Mouse (Mus musculus) bone marrow macrophage, adult 2 months (primary cell): ENCODE results near the gene Cela2a. TPM values are rescaled to one million over a fixed set of nuclear protein-coding genes. Genes with fewer than 3 reads are reported as not detected.

Source experiments
- H3K27ac ChIP-seq: 2 replicates; pipeline ENCODE4 v1.5.1; 2012; ENCODE audit warnings: low read depth, low read length; ENCODE audit not compliant: insufficient read depth
- H3K4me1 ChIP-seq: 2 replicates; pipeline ENCODE4 v1.6.1; 2012; ENCODE audit warnings: low read length; ENCODE audit not compliant: control insufficient read depth, insufficient read depth
- H3K4me3 ChIP-seq: 2 replicates; pipeline ENCODE4 v1.5.1; 2012; ENCODE audit warnings: mild to moderate bottlenecking, low read length, moderate library complexity; ENCODE audit not compliant: insufficient read depth
- CTCF ChIP-seq: IDR thresholded peaks from 2 replicates; pipeline ENCODE4 v1.5.1; 2012; ENCODE audit warnings: low read depth, mild to moderate bottlenecking, low read length, moderate library complexity
- POLR2A ChIP-seq: IDR thresholded peaks from 2 replicates; pipeline ENCODE4 v1.6.1; 2012; ENCODE audit warnings: mild to moderate bottlenecking, low read depth, low read length, borderline replicate concordance
- polyA plus RNA-seq: library from polyadenylated mRNA; stranded (reverse); fragments of >200 nt; gene quantifications from 2 replicates; pipeline ENCODE4 v1.2.4, GENCODE M21; 2012; ENCODE audit not compliant: missing spikeins, insufficient read depth, insufficient read length

The Cela2a gene
- polyA plus RNA-seq, 1 experiment: not detected

DNA sequence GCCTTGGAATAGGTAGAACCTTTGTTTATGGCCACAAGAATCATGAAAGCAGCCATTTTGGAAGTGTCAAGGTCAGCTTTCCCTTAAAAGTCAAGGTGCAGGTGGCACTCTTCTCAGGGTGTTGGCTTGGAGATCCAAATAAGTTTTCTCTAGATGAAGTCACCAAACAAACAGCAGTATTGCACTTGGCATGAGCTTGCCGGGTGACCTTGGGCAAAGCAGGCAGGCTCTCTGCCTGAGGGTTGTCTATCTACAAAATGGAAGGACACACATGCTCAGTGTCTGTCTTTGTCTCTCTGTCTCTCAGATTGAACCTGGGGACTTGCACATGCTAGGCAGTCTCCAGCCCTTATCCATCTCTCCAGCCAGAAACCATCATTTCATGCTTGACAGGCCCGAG, 1.4 kb upstream of the Cela2a start:
- TF ChIP-seq CTCF (no peak), POLR2A (no peak)
- peaks cover 3% of the 10 kb centered on the region for H3K4me1 ChIP-seq

DNA sequence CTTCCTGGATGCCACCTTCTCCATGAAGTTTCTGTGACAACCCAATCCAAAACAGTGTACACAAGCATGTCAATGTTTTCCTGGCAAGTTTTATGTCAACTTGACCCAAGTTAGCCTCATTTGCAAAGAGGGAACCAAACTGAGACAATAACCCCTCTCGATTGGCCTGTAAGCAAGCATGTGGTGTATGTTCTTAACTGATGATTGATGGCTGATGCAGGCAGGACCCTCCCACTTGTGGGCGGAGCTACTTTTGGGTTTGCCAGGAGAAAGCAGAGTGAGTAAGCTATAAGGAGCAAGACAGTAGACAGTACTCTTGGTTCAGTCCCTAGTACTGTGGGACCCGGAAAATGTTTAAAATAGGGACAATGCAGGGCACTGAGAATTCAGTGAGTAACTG, 3.0 kb downstream of the Cela2a start:
- TF ChIP-seq CTCF (no peak), POLR2A (no peak)
- H3K4me3 ChIP-seq: no peak overlapping the region
- peaks cover 3% of the 10 kb centered on the region for H3K4me1 ChIP-seq
- no peak overlapping the region for H3K27ac ChIP-seq

More for the DNA sequence above, 1.4 kb upstream of the Cela2a start:
- Histone ChIP-seq H3K4me3 (no peak overlapping the region), H3K27ac (no peak overlapping the region)

DNA sequence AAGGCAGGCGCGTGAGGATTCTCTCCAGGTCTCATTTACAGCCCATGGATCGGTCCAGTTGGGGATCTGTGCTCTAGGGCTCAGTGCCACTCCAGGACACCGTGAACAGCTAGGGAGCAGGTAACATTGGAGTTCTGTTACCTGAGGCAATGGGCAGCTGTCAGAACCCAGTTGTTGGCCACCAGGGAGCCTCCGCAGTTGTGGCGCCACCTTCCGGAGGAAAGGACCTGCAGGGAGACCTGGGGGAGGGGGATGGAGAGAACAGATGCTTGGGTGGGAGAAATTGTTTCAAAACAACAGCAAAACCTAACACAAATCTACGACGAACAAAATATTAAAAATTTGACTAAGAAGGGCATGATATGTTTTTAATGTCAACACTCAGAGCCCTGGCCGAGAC, 3.9 kb downstream of the Cela2a start:
- H3K27ac ChIP-seq: no peak overlapping the region
- H3K4me1 ChIP-seq: peaks cover 3% of the 10 kb centered on the region
- H3K4me3 ChIP-seq: no peak overlapping the region
- TF ChIP-seq POLR2A: no peak
- TF ChIP-seq CTCF: no peak

DNA sequence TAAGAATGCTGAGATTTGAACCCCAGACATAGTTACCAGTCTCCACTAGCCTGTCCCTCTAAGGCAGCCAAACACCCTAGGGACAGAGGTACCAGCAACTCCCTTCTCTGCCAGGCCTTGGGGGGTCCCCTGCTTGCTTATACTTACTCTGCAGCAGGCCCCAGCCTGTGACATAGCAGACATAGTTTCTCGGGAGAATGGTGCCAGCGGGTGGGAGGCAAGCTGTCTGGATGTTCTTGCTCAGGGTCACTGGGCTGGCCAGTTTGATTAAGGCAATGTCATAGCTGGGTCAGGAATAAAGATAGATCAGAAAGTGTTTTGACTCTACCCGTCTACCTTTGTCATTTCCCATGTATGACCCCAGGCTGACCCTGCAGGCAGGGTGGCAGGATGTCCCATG, 4.8 kb downstream of the Cela2a start:
- no peak for TF ChIP-seq CTCF
- peaks cover 3% of the 10 kb centered on the region for H3K4me1 ChIP-seq
- no peak overlapping the region for H3K4me3 ChIP-seq
- H3K27ac ChIP-seq: no peak overlapping the region

DNA sequence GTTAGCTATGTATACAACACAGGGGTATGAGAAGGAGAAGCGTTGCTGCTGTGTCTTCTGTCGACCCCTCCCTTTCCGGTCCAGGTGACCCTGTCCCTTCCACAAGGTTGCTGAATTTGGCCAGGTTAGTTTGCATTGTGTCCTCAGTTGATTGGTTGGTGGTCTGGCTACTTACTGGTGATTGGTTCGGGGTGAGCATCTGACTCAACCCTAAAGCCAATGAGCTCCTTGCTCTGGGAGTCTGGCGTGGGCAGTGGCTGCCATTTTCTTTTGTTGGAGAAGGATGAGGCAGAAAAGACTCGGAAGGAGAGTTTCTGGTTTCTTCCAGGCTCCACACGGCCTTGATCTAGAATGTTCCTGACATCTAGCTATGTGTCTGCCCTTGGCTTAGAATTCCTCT, 6.6 kb downstream of the Cela2a start:
- peaks cover 3% of the 10 kb centered on the region for H3K4me1 ChIP-seq
- no peak overlapping the region for H3K27ac ChIP-seq
- H3K4me3 ChIP-seq: no peak overlapping the region
- no peak for TF ChIP-seq POLR2A
- TF ChIP-seq CTCF: no peak

DNA sequence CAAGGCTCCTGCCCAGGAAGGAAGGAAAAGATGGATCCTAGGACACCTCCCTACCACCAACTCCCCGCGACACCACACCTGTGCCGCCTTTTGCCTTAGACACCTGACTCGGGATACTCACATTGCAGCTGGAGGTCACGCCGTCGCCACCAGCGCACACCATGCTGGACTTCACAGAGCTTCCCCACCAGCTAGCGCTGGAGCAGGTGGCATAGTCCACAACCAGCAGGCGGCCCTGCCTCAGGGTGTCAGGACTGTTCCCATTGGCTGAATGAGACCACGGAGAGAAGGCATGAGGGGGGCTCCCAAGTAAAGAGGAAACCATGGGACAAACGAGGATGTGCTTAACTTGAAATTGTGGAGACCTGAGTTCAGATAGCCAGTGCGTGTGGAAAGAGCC, 7.1 kb downstream of the Cela2a start:
- H3K4me3 ChIP-seq: no peak overlapping the region
- TF ChIP-seq CTCF: no peak
- no peak for TF ChIP-seq POLR2A
- peaks cover 3% of the 10 kb centered on the region for H3K4me1 ChIP-seq

DNA sequence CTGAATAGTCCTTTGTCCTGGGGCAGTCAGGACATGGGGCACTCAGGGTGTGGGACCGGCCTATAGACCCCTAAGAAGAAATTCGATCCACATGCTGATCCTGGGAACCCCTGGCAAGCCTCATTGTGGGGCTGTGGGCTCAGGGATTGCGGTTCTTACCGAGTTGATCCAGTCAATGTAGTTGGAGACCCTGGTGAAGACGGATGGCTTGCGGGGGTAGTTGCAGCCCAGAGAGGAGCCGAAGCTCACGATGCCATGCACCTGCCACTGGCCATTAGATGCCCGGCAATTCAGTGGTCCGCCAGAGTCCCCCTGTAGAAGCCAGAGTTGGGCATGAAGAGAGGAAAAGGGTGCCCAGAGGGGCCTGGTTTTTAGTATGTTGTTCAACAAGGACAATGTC, 8.3 kb downstream of the Cela2a start:
- peaks cover 2% of the 10 kb centered on the region for H3K4me1 ChIP-seq
- H3K27ac ChIP-seq: no peak overlapping the region
- H3K4me3 ChIP-seq: no peak overlapping the region
- TF ChIP-seq POLR2A (no peak), CTCF (no peak)

More for the DNA sequence above, 7.1 kb downstream of the Cela2a start:
- no peak overlapping the region for H3K27ac ChIP-seq

DNA sequence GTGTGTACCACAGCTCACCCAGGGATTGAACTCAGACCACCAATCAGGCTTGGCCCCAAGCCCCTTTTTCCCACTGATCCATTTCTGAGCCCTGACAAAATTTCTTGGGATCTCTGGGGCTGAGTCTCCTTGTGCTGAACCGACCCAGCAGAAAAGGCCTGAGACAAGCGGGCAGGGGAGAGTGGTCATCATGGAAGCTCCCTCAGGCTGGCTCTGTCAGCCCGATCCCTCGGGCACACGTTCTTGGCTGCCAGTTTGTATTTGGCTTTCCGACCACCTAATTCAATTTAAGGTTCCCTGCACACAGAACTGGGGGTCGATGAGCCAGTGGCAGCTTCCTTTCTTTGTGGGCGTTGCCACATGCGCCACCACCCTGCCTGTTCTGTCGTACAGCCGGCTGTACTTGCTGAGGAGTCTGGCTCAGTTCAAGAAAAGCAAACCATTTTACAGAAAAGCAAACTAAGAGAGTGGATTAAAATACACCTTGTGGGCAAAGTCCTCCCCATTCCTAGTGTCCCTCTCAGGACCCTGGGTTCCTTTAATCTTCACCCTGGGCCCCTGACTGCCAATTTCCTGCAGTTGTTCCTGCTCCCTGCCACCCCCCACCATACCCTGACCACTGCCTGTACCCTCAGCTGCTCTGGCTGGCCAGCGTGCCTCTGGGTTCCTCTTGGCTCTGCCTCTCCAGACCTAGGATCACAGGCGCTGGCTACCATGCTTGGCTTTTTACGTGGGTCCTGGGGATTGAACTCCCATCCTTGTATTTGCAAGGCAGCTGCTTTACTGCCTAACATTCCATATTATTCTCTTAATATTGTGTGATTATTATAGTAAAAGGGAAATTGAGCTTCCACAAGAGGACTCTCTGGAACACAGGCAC, 8.9 kb downstream of the Cela2a start:
- Histone ChIP-seq H3K4me1 (no peaks in the 10 kb centered on the region; the same call in 1 of the 2 replicates), H3K27ac (no peak overlapping the region), H3K4me3 (no peak overlapping the region)
- TF ChIP-seq POLR2A: no peak
- no peak for TF ChIP-seq CTCF

DNA sequence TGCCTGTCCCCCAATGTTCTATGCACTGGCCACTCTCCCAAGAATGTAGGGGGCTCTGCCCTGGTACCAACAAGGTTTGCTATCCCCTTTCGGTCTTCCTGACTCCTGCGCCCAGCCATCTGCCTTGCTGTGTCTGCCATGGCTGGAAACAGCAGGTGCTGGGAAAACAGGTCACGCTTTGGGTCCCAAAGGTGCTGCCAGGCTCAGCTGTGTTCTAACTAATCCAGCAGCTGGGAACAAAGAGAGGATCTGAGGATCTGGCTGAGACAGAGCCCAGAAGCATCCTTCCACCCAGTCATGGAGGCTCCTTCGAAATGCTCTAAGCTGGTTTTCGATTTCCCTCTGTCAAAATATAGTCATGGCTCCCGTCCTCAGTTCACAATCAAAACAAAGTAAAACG, 9.7 kb downstream of the Cela2a start:
- no peak for TF ChIP-seq CTCF
- TF ChIP-seq POLR2A: no peak
- no peak overlapping the region for H3K4me3 ChIP-seq
- H3K27ac ChIP-seq: no peak overlapping the region
- H3K4me1 ChIP-seq: no peaks in the 10 kb centered on the region; the same call in 1 of the 2 replicates

DNA sequence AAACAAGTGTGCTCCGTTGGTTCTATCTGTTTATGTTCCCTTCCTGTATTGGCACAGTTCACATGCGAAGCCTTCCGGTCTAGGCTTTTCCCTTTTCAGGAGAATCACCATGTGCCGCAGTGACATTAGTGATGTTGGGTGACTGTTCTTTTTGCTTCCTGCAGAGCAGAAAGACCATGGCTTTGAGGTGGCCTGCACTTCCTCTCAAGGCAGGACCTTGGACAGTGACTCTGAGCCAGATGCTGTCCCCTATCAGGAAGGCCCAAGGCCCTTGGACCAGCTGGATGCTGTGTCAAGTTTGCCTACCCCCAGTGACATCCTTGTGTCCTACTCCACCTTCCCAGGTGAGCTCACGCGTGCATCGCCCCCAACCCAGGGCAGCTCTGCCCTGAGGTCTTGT, 14.6 kb downstream of the Cela2a start:
- Histone ChIP-seq H3K27ac (no peak overlapping the region), H3K4me3 (no peak overlapping the region), H3K4me1 (no peaks in the 10 kb centered on the region)
- TF ChIP-seq CTCF: no peak
- no peak for TF ChIP-seq POLR2A
